Mouse (Mus musculus) myocyte (in vitro differentiated cells): ENCODE results near the gene Gm10135.
A peak's percentile ranks its signal among the peaks of the same experiment; 100 is the strongest.

Experiments
- CEBPB ChIP-seq: IDR thresholded peaks from 2 replicates; pipeline ENCODE4 v1.6.1; 2011; ENCODE audit warnings: mild to moderate bottlenecking, moderate library complexity; ENCODE audit not compliant: poor library complexity, insufficient read depth, severe bottlenecking
- E2F4 ChIP-seq: IDR thresholded peaks from one replicate; pipeline ENCODE4 v1.6.1; 2011; ENCODE audit warnings: mild to moderate bottlenecking, control low read depth, moderate library complexity; ENCODE audit not compliant: insufficient read depth
- MAX ChIP-seq: IDR thresholded peaks from one replicate; pipeline ENCODE4 v1.6.1; 2011; ENCODE audit warnings: low read depth, mild to moderate bottlenecking, control low read depth
- MYOG ChIP-seq, 3 experiments: IDR thresholded peaks; one replicate each; pipeline ENCODE4 v1.6.1; 2011; ENCODE audit warnings: control low read depth in 2 of 3, low read depth in 2 of 3, mild to moderate bottlenecking in 2 of 3; ENCODE audit not compliant: insufficient read length in 2 of 3, control insufficient read depth in 1 of 3, insufficient read depth in 1 of 3
- POLR2A ChIP-seq: IDR thresholded peaks from one replicate; pipeline ENCODE4 v1.6.1; 2011; ENCODE audit warnings: low read depth, mild to moderate bottlenecking, control low read depth, moderate library complexity; ENCODE audit not compliant: insufficient read length
- POLR2AphosphoS2 ChIP-seq: IDR thresholded peaks from one replicate; pipeline ENCODE4 v1.6.1; 2011; ENCODE audit warnings: low read depth, control low read depth; ENCODE audit not compliant: insufficient read length
- REST ChIP-seq: IDR thresholded peaks from one replicate; pipeline ENCODE4 v1.6.1; 2011; ENCODE audit warnings: mild to moderate bottlenecking, control low read depth, moderate library complexity; ENCODE audit not compliant: insufficient read depth, insufficient read length
- TCF12 ChIP-seq: IDR thresholded peaks from one replicate; pipeline ENCODE4 v1.6.1; 2011; ENCODE audit warnings: mild to moderate bottlenecking, control low read depth; ENCODE audit not compliant: poor library complexity, insufficient read depth, severe bottlenecking
- USF1 ChIP-seq: IDR thresholded peaks from one replicate; pipeline ENCODE4 v1.6.1; 2011; ENCODE audit warnings: low read depth, mild to moderate bottlenecking, control low read depth, moderate library complexity

- TF ChIP-seq POLR2A, result no peak
- no peak for TF ChIP-seq E2F4
- TF ChIP-seq REST, result no peak
- 0 out of 2 replicates have a peak, but pooled peaks have one; percentile 1 for TF ChIP-seq CEBPB
- no peak for TF ChIP-seq USF1
- no peak for TF ChIP-seq MYOG (IDR thresholded peaks at IDR 0.05; ENCODE audit: control insufficient read depth in 1 of 3, insufficient read depth in 1 of 3, insufficient read length in 2 of 3, low read depth in 2 of 3)
- no peak for TF ChIP-seq POLR2AphosphoS2
- TF ChIP-seq MAX, result no peak
- TF ChIP-seq TCF12, result no peak
Measured at GRCm38 (mm10) chr5:72921171-72921570, 53.3 kb downstream of the Gm10135 start.
